Mouse (Mus musculus): ENCODE measurements at regions not wholly inside any gene's neighbourhood (a gene's known extent, or its start where the extent isn't known, plus 50 kb on each side); places are given as distances from the start of the nearest gene placed in this dataset.

GRCm38 (mm10) chr7:124855056-124855455 lies 589.4 kb upstream of the Kdm8 start:
- no peak for TF ChIP-seq CTCF (conservative IDR thresholded peaks at IDR 0.05; ENCODE audit: low read length)
- no peak for TF ChIP-seq NANOG (IDR thresholded peaks at IDR 0.05; ENCODE audit: borderline replicate concordance, low read length)
